Mouse (Mus musculus): ENCODE results near the gene Ccdc170.
"Not testable (repeated sequence)": the region's sequence is repeated elsewhere in the genome, so short reads cannot be mapped to it uniquely, and the experiment has no call there.

The Ccdc170 gene

GRCm38 (mm10) chr10:4482355-4482754 is at the start of gene Ccdc170:
Gene Ccdc170, plus strand, starts transcription at chr10:4482502.
- DNase-seq (ENCODE audit: low spot score in 2 of 2): no peak

GRCm38 (mm10) chr10:4432996-4433755 is 49.1 kb upstream of the Ccdc170 start:
- DNase-seq (ENCODE audit: low spot score in 2 of 2): peak in 1 of 2 experiments; percentile 17

GRCm38 (mm10) chr10:4433871-4434270 is 48.4 kb upstream of the Ccdc170 start:
- DNase-seq (ENCODE audit: low spot score in 2 of 2): not testable (repeated sequence)

- no peak for DNase-seq (ENCODE audit: low spot score in 2 of 2)
Measured at GRCm38 (mm10) chr10:4435416-4435815, 46.9 kb upstream of the Ccdc170 start.

GRCm38 (mm10) chr10:4456409-4456808 is 25.9 kb upstream of the Ccdc170 start:
- DNase-seq (ENCODE audit: low spot score in 2 of 2): no peak

- DNase-seq (ENCODE audit: low spot score in 2 of 2): no peak
Measured at GRCm38 (mm10) chr10:4460201-4460600, 22.1 kb upstream of the Ccdc170 start.

- no peak for DNase-seq (ENCODE audit: low spot score in 2 of 2)
Measured at GRCm38 (mm10) chr10:4465799-4466198, 16.5 kb upstream of the Ccdc170 start.

- DNase-seq (ENCODE audit: low spot score in 2 of 2): no peak
Measured at GRCm38 (mm10) chr10:4469406-4469805, 12.9 kb upstream of the Ccdc170 start.

- no peak for DNase-seq (ENCODE audit: low spot score in 2 of 2)
Measured at GRCm38 (mm10) chr10:4473591-4473993, 8.7 kb upstream of the Ccdc170 start.

- DNase-seq (ENCODE audit: low spot score in 2 of 2): no peak
Measured at GRCm38 (mm10) chr10:4475431-4475830, 6.9 kb upstream of the Ccdc170 start.

GRCm38 (mm10) chr10:4476604-4477003 is 5.7 kb upstream of the Ccdc170 start:
- no peak for DNase-seq (ENCODE audit: low spot score in 2 of 2)

GRCm38 (mm10) chr10:4480929-4481328 is 1.4 kb upstream of the Ccdc170 start:
- DNase-seq (ENCODE audit: low spot score in 2 of 2): no peak

GRCm38 (mm10) chr10:4481695-4482094 is 607 bp upstream of the Ccdc170 start:
- DNase-seq (ENCODE audit: low spot score in 2 of 2): no peak

- no peak for DNase-seq (ENCODE audit: low spot score in 2 of 2)
Measured at GRCm38 (mm10) chr10:4483848-4484247, 1.5 kb downstream of the Ccdc170 start.

- no peak for DNase-seq (ENCODE audit: low spot score in 2 of 2)
Measured at GRCm38 (mm10) chr10:4484986-4485385, 2.7 kb downstream of the Ccdc170 start.

- DNase-seq (ENCODE audit: low spot score in 2 of 2): no peak
Measured at GRCm38 (mm10) chr10:4489865-4490264, 7.6 kb downstream of the Ccdc170 start.

GRCm38 (mm10) chr10:4491281-4491680 is 9.0 kb downstream of the Ccdc170 start:
- DNase-seq (ENCODE audit: low spot score in 2 of 2): no peak

- DNase-seq (ENCODE audit: low spot score in 2 of 2): no peak
Measured at GRCm38 (mm10) chr10:4492045-4492444, 9.7 kb downstream of the Ccdc170 start.

GRCm38 (mm10) chr10:4492909-4493308 is 10.6 kb downstream of the Ccdc170 start:
- no peak for DNase-seq (ENCODE audit: low spot score in 2 of 2)

GRCm38 (mm10) chr10:4503251-4503650 is 20.9 kb downstream of the Ccdc170 start:
- no peak for DNase-seq (ENCODE audit: low spot score in 2 of 2)

GRCm38 (mm10) chr10:4512725-4513124 is 30.4 kb downstream of the Ccdc170 start:
- DNase-seq (ENCODE audit: low spot score in 2 of 2): no peak

GRCm38 (mm10) chr10:4517614-4518013 is 35.3 kb downstream of the Ccdc170 start:
- no peak for DNase-seq (ENCODE audit: low spot score in 2 of 2)

GRCm38 (mm10) chr10:4519645-4520044 is 37.3 kb downstream of the Ccdc170 start:
- DNase-seq (ENCODE audit: low spot score in 2 of 2): no peak

Data from thymus, postnatal 10 days (tissue).